Mouse (Mus musculus): ENCODE results near the gene Kcnh2.

DNA sequence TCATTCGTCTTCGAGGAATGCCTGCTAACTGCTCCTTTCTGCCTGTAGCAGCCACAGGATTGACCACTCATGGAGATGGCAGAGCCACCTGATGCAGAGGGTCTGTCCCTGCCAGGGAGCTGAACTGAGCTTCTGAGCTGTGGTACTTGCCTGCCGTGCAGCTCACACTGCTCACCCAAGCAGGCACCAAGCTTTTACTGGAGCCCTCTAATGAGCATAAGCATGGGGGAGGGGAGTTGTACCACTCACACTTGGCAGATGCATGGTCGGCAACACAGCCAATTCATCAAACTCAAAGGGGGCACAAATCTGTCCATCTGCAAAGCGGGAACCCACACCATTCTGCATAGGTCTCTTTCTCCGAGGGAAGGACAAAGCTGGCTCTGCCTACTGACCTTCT is 67.3 kb downstream of the Kcnh2 start:
- TF ChIP-seq CTCF (IDR thresholded peaks at IDR 0.05; ENCODE audit: borderline replicate concordance, insufficient read depth, low read length): no peak
- TF ChIP-seq POLR2A (IDR thresholded peaks at IDR 0.05; ENCODE audit: low read depth, low read length): no peak
